In the genomic region with DNA sequence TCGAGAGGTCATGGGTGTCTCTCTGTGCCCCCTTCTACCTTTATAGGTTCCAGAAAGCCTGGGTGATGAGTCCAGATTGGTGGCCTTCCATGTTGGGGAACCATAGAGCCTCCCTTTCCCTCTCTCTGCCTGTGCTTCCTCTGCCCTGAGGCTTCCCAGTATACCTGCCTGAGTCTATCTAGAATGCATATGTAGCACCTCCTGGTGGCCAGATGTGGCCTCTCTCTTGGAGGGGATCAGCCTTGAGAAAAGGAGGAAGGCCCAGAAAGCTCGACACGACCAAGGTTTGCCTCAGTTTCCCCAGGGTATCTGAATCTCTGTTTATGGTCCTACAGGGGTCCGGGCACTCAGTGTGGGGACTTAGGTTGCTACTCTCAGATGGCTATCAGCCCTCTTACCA, we compare ENCODE assay signal across 10 mouse cellular contexts. TPM values are rescaled to one million over a fixed set of nuclear protein-coding genes. Genes with fewer than 3 reads are reported as not detected.
A peak's percentile ranks its signal among the peaks of the same experiment; 100 is the strongest.
DNase-seq lines count a peak whose midpoint lies in the region; ATAC-seq lines count a peak whose summit lies in the region.
"Had no signal": no experiment of that assay in that cellular context is flagged by ENCODE, and none has a peak within 500 bp of the region (broad histone marks: within the 10 kb centered on the region; RNA-seq: fewer than 3 reads in every experiment).

No protein-coding gene starts in this region.

- no peak overlapping the region for H3K4me3 ChIP-seq in heart, embryonic 12.5 days

- peak; percentile 92 for DNase-seq in heart, adult 11 months
- DNase-seq in B cell, adult 2 months = peak; percentile 64 to 68
- peak; percentile 76 for DNase-seq in c-Kit-negative CD71-positive TER-119-positive erythroid progenitor cells, embryonic 14.5 days (ENCODE audit: low read depth, low spot score)
- peak; percentile 69 for DNase-seq in kidney, postnatal 10 days
- no peak for DNase-seq in cerebellum, postnatal 4 days (ENCODE audit: low spot score in 2 of 2)
- DNase-seq in urinary bladder, adult 18-20 months (ENCODE audit: low spot score in 2 of 2) = no peak

- H3K9ac ChIP-seq in heart, embryonic 12.5 days = no peak overlapping the region

- peaks cover 29% of the 10 kb centered on the region for H3K36me3 ChIP-seq in heart, embryonic 12.5 days

- peaks cover 14% of the 10 kb centered on the region for H3K27me3 ChIP-seq in heart, embryonic 12.5 days (replicated peaks)

- H3K27ac ChIP-seq in heart, embryonic 12.5 days (ENCODE audit: poor library complexity, severe bottlenecking) = no peak overlapping the region

- H3K9me3 ChIP-seq in heart, embryonic 12.5 days (replicated peaks) = 0 out of 2 replicates have a peak, but pooled peaks cover 4% of the 10 kb centered on the region

- WGBS in heart, embryonic 12.5 days = 44% methylated on average over 4 of the region's 4 CpGs

- H3K4me1 ChIP-seq in heart, embryonic 12.5 days (replicated peaks) = 0 out of 2 replicates have a peak, but pooled peaks cover 10% of the 10 kb centered on the region

- ATAC-seq in heart, embryonic 12.5 days (ENCODE audit: insufficient number of reproducible peaks, low FRiP score) = no peak
- ATAC-seq in neutrophil, adult 5-6 weeks (ENCODE audit: extremely low read depth, insufficient number of reproducible peaks, low FRiP score, poor library complexity, severe bottlenecking) = peak; percentile 21; the same call in 1 of the 2 replicates

- no peak overlapping the region for H3K4me2 ChIP-seq in heart, embryonic 12.5 days

RNA-seq across cellular contexts. Expression of a gene that starts 0.9 kb away (rescaled TPM):
- polyA plus RNA-seq in heart, embryonic 12.5 days (2016; fragmentation: Nextera tagmentation; extraction: Ambion mirVana) = 0.41 and 0.42 TPM in 2 replicates
- total RNA-seq in neutrophil, adult 5-6 weeks (2017) = not detected in 2 replicates

RNA-seq across cellular contexts. Expression of a gene that starts 7.4 kb away (rescaled TPM):
- not detected in 2 replicates for polyA plus RNA-seq in heart, embryonic 12.5 days (2016; fragmentation: Nextera tagmentation; extraction: Ambion mirVana)
- total RNA-seq in neutrophil, adult 5-6 weeks (2017) = not detected in 2 replicates
- total RNA-seq: adrenal gland, postnatal 36 days; left cerebral cortex, adult 18-20 months had no signal

RNA-seq across cellular contexts. Expression of a gene that starts 7.9 kb away (rescaled TPM):
- polyA plus RNA-seq in heart, embryonic 12.5 days (2016; fragmentation: Nextera tagmentation; extraction: Ambion mirVana) = 39.1 and 42.3 TPM in 2 replicates
- total RNA-seq in neutrophil, adult 5-6 weeks (2017) = 9.1 and 13.2 TPM in 2 replicates

RNA-seq across cellular contexts. Expression of a gene that starts 27.5 kb away (rescaled TPM):
- polyA plus RNA-seq in heart, embryonic 12.5 days (2016; fragmentation: Nextera tagmentation; extraction: Ambion mirVana) = 24.4 and 25.2 TPM in 2 replicates
- 48.4 and 55.0 TPM in 2 replicates for total RNA-seq in neutrophil, adult 5-6 weeks (2017)

RNA-seq across cellular contexts. Expression of a gene that starts 43.3 kb away (rescaled TPM):
- polyA plus RNA-seq in heart, embryonic 12.5 days (2016; fragmentation: Nextera tagmentation; extraction: Ambion mirVana) = 24.2 and 32.7 TPM in 2 replicates
- total RNA-seq in neutrophil, adult 5-6 weeks (2017) = 35.1 and 41.0 TPM in 2 replicates

Comparison
In these comparisons a context has a peak if more than half of its experiments do, and no peak if none do; other contexts are left out.
1. DNase-seq: peak in heart, adult 11 months (single experiment), B cell, adult 2 months (2 of 2), c-Kit-negative CD71-positive TER-119-positive erythroid progenitor cells, embryonic 14.5 days (single experiment) and kidney, postnatal 10 days (single experiment); none in cerebellum, postnatal 4 days (0 of 2) and urinary bladder, adult 18-20 months (0 of 2).